Mouse (Mus musculus) E14TG2a.4 (cell line): Measurements from ENCODE around the gene Lmna.

Source experiments
- CTCF ChIP-seq: conservative IDR thresholded peaks from 2 replicates; pipeline ENCODE4 v1.5.1; 2014; ENCODE audit warnings: low read length
- NANOG ChIP-seq: IDR thresholded peaks from 2 replicates; pipeline ENCODE4 v1.6.1; 2014; ENCODE audit warnings: borderline replicate concordance, low read length, mixed read lengths
- POU5F1 ChIP-seq: IDR thresholded peaks from 2 replicates; pipeline ENCODE4 v1.6.1; 2014; ENCODE audit warnings: low read length, borderline replicate concordance

DNA sequence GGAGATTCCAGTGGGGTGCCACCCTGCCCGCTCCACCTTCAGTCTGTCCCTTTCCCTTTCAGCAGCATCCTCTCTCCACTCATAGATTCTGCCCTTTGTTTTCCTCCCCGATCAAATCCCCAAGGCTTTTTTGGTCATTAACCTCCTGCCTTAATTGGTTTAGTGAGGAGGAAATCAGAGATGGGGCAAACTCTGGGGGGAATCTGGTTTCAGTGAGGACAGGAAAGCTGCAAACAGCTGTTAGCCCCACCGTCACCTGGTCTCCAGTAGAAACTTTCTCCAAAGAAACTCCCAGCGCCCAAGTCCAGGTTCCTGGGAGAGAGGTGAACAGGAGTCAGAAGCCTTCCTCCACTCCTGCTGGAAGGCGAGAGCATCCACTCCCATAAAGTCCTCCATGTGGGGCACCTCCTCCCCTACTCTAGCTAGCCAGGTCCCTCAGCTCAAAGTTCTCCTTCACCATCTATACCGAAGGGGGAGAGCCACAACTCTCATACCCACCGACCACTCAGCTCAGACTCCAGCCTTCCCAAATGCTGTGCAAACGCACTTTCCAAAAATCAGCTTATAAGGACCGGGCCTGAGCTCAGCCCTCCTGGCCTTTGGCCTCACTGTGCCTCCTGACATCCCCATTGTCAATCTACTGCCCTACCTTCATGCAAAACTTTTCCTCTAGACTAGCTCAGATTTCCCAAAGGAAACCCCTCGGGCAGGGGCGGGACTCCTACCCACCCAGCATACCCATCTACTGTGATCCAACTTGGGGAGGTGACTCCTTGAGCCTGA, 20.5 kb upstream of the Lmna start:
- TF ChIP-seq CTCF, result no peak
- TF ChIP-seq POU5F1, result no peak
- TF ChIP-seq NANOG, result no peak
